Mouse (Mus musculus) layer of hippocampus, postnatal 25 days (tissue): ENCODE results near the gene Fbxw5. TPM values are rescaled to one million over a fixed set of nuclear protein-coding genes. Genes with fewer than 3 reads are reported as not detected.

Experiments
- total RNA-seq, 2 experiments: library from RNA; stranded (reverse); gene quantifications; 2 replicates each; pipeline ENCODE4 v1.2.3; 2021

Fbxw5 gene
- total RNA-seq, 2 experiments from 2014 or later: 114 to 131 TPM

Other genes with a start within 250 kb of the Fbxw5 start
- 10 to 100 TPM; 38.1 to 40.5 TPM for gene Tmem203, start 245.3 kb upstream of the Fbxw5 start, total RNA-seq
- gene Tprn, start 238.1 kb upstream of the Fbxw5 start, total RNA-seq: 10 to 100 TPM; 27.0 to 29.4 TPM
- gene Ssna1, start 228.3 kb upstream of the Fbxw5 start, total RNA-seq: 10 to 100 TPM; 69.2 to 71.6 TPM
- gene Anapc2, start 228.3 kb upstream of the Fbxw5 start, total RNA-seq: 10 to 100 TPM; 85.1 to 86.5 TPM
- not detected for gene Tmem210, start 212.6 kb upstream of the Fbxw5 start, total RNA-seq
- gene Lrrc26, start 210.8 kb upstream of the Fbxw5 start, total RNA-seq: not detected
- 100 to 1,000 TPM; 405 to 487 TPM for gene Grin1, start 181.6 kb upstream of the Fbxw5 start, total RNA-seq
- 10 to 100 TPM; 53.7 to 56.1 TPM for gene Man1b1, start 168.4 kb upstream of the Fbxw5 start, total RNA-seq
- gene Dpp7, start 144.4 kb upstream of the Fbxw5 start, total RNA-seq: 10 to 100 TPM; 30.7 to 31.7 TPM
- gene Uap1l1, start 135.1 kb upstream of the Fbxw5 start, total RNA-seq: 10 to 100 TPM; 14.2 to 14.3 TPM
- 1 to 10 TPM; 5.8 to 6.0 TPM for gene Sapcd2, start 128.4 kb upstream of the Fbxw5 start, total RNA-seq
- gene Entpd2, start 104.9 kb upstream of the Fbxw5 start, total RNA-seq: 10 to 100 TPM; 15.3 to 18.0 TPM
- 100 to 1,000 TPM; 427 to 450 TPM for gene Npdc1, start 101.4 kb upstream of the Fbxw5 start, total RNA-seq
- under 1 TPM; 0.12 to 0.49 TPM for gene Fut7, start 77.5 kb upstream of the Fbxw5 start, total RNA-seq
- 100 to 1,000 TPM; 160 to 172 TPM for gene Abca2, start 72.0 kb upstream of the Fbxw5 start, total RNA-seq
- under 1 TPM; 0.47 to 0.73 TPM for gene Clic3, start 43.9 kb upstream of the Fbxw5 start, total RNA-seq
- 10 to 100 TPM; 56.6 to 58.9 TPM for gene Paxx, start 39.7 kb upstream of the Fbxw5 start, total RNA-seq
- gene Ptgds, start 30.7 kb upstream of the Fbxw5 start, total RNA-seq: 100 to 1,000 TPM; 329 to 404 TPM
- not detected for gene Lcn12, start 6.8 kb upstream of the Fbxw5 start, total RNA-seq
- 1 to 10 TPM in 1 of 2 experiments, under 1 TPM in 1; 0.87 to 1.1 TPM for gene C8g, start 969 bp downstream of the Fbxw5 start, total RNA-seq
- 10 to 100 TPM in 1 of 2 experiments, 1 to 10 TPM in 1; 9.5 to 10.5 TPM for gene Traf2, start 46.2 kb downstream of the Fbxw5 start, total RNA-seq
- gene Edf1, start 57.1 kb downstream of the Fbxw5 start, total RNA-seq: 100 to 1,000 TPM; 211 to 232 TPM
- 1 to 10 TPM; 1.9 to 2.3 TPM for gene Mamdc4, start 74.1 kb downstream of the Fbxw5 start, total RNA-seq
- gene Phpt1, start 74.5 kb downstream of the Fbxw5 start, total RNA-seq: 10 to 100 TPM; 67.9 to 75.4 TPM
- gene Ajm1, start 81.0 kb downstream of the Fbxw5 start, total RNA-seq: 100 to 1,000 TPM; 104 to 117 TPM
- gene Rabl6, start 107.8 kb downstream of the Fbxw5 start, total RNA-seq: 100 to 1,000 TPM; 128 to 145 TPM
- gene Ccdc183, start 116.9 kb downstream of the Fbxw5 start, total RNA-seq: not detected
- gene Tmem141, start 121.3 kb downstream of the Fbxw5 start, total RNA-seq: 10 to 100 TPM; 21.3 to 24.7 TPM
- gene Fcna, start 127.3 kb downstream of the Fbxw5 start, total RNA-seq: under 1 TPM; 0.44 to 0.80 TPM
- not detected for gene Lcn8, start 152.4 kb downstream of the Fbxw5 start, total RNA-seq
- gene Lcn5, start 157.2 kb downstream of the Fbxw5 start, total RNA-seq: not detected
- not detected for gene Lcn6, start 176.0 kb downstream of the Fbxw5 start, total RNA-seq
- gene Lcn10, start 182.0 kb downstream of the Fbxw5 start, total RNA-seq: not detected
- not detected for gene Obp2a, start 199.3 kb downstream of the Fbxw5 start, total RNA-seq
- 100 to 1,000 TPM in 1 of 2 experiments, 10 to 100 TPM in 1; 98.1 to 104 TPM for gene Bmyc, start 206.0 kb downstream of the Fbxw5 start, total RNA-seq
- not detected for gene Obp2b, start 236.3 kb downstream of the Fbxw5 start, total RNA-seq